In the genomic region with DNA sequence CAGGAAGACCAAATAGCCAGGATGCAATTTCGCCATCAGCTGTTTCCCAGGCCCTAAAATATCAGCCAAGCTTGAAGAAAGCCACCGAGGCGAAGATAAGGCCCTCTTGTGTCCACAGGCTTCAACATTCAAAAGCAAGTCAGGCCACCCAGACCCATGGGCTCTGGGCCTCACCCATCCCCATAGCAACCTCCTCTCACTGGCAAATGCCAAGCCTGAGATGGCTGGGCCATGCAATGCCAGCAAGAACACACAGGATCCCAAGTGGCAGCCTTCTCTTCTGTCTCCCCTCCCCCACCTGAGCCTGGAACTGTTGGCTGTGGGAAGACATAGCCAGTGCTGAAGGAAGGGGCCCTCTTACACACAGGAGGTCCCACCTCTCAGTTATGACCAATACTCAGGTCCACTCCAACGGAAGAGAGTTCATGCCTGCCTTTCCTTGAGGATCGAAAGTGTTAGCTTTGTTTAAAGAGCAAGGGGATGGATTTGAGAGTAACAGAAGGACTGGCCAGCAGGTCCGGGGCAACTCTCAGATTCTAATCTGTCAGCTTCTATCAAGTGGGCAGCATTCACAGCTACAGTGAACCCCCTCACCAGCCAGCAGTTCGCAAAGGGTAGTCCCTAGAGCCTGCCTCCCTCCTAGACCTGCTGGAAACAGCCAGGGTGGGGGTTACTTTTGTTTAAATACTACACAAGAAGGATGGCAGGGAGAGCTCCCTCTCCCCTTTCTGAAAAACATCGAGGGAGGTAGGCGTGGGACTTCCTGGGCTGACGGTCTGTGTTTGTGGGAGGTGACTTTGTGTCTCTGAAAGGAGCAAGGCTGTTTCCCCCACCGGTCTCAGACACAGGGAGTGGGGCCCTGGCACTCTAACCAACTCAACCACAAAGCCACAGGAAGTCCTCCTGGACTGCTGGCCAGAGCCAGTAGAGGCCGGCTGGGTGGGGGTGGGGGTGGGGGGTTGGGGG, we compare ENCODE assay signal across 8 mouse cellular contexts. TPM values are rescaled to one million over a fixed set of nuclear protein-coding genes. Genes with fewer than 3 reads are reported as not detected.
DNase-seq lines count a peak whose midpoint lies in the region; ATAC-seq and TF ChIP-seq lines count a peak whose summit lies in the region.

No protein-coding gene starts in this region.

- peaks cover 24% of the 10 kb centered on the region for H3K27me3 ChIP-seq in heart, embryonic 12.5 days (replicated peaks)
- H3K27me3 ChIP-seq in megakaryocyte, embryonic 14.5 days (replicated peaks), result no peaks in the 10 kb centered on the region

- ATAC-seq in heart, embryonic 12.5 days (ENCODE audit: insufficient number of reproducible peaks, low FRiP score), result no peak

- H3K36me3 ChIP-seq in heart, embryonic 12.5 days, result no peaks in the 10 kb centered on the region
- peaks cover 87% of the 10 kb centered on the region for H3K36me3 ChIP-seq in megakaryocyte, embryonic 14.5 days (replicated peaks; ENCODE audit: low read length)

- no peak overlapping the region for H3K4me3 ChIP-seq in heart, embryonic 12.5 days
- no peak overlapping the region for H3K4me3 ChIP-seq in cortical plate, adult 2 months (ENCODE audit: insufficient read depth, low read length)
- H3K4me3 ChIP-seq in megakaryocyte, embryonic 14.5 days (replicated peaks), result peak overlapping the region; percentile 88

- no peak for DNase-seq in heart, postnatal 10 days
- peak; percentile 77 for DNase-seq in CD4-positive, CD25-positive, alpha-beta regulatory T cell, adult 2 months (ENCODE audit: low read depth, low spot score)
- peak; percentile 61 for DNase-seq in kidney, postnatal 10 days
- DNase-seq in B cell, adult 2 months, result no peak
- no peak for DNase-seq in left cerebral cortex, postnatal 25 days (ENCODE audit: low spot score in 2 of 2)

- TF ChIP-seq POLR2A in cortical plate, adult 2 months (IDR thresholded peaks at IDR 0.05; ENCODE audit: extremely low read depth, insufficient read depth, low read length), result no peak

- H3K9ac ChIP-seq in heart, embryonic 12.5 days, result 0 out of 2 replicates have a peak overlapping the region, but pooled peaks have one; percentile 16

- peak overlapping the region; percentile 73 for H3K27ac ChIP-seq in heart, embryonic 12.5 days (ENCODE audit: poor library complexity, severe bottlenecking)
- 0 out of 2 replicates have a peak overlapping the region, but pooled peaks have one; percentile 30 for H3K27ac ChIP-seq in cortical plate, adult 2 months (ENCODE audit: insufficient read depth, low read length)

- H3K4me2 ChIP-seq in heart, embryonic 12.5 days, result peak overlapping the region; percentile 16

- WGBS in heart, embryonic 12.5 days, result 24% methylated on average over 12 of the region's 12 CpGs

- TF ChIP-seq CTCF in cortical plate, adult 2 months (IDR thresholded peaks at IDR 0.05; ENCODE audit: extremely low read depth, insufficient read depth, low read length), result no peak

- intact Hi-C loops in heart, postnatal 10 days (cut with DNase I), result loop anchor here (1.0 kb wide), 1 partner anchor 12 kb away; no protein-coding TSS in a partner anchor
- intact Hi-C loops in left cerebral cortex, postnatal 25 days (cut with DNase I), result no loop called here

- H3K9me3 ChIP-seq in heart, embryonic 12.5 days (replicated peaks), result no peaks in the 10 kb centered on the region
- H3K9me3 ChIP-seq in megakaryocyte, embryonic 14.5 days, result no peaks in the 10 kb centered on the region

- peaks cover 65% of the 10 kb centered on the region for H3K4me1 ChIP-seq in heart, embryonic 12.5 days (replicated peaks)
- H3K4me1 ChIP-seq in cortical plate, adult 2 months (ENCODE audit: control insufficient read depth, insufficient read depth, low read length), result peaks cover 7% of the 10 kb centered on the region
- H3K4me1 ChIP-seq in megakaryocyte, embryonic 14.5 days, result peaks cover 100% of the 10 kb centered on the region

RNA-seq across cellular contexts. Expression of gene Cd9, which starts 13.9 kb away (rescaled TPM):
- 73.5 and 73.6 TPM in 2 replicates for polyA plus RNA-seq in heart, embryonic 12.5 days (2016; fragmentation: Nextera tagmentation; extraction: Ambion mirVana)
- total RNA-seq in heart, postnatal 10 days (2021), result 10 to 100 TPM; 77.7 to 79.8 TPM
- 88.3 and 105 TPM in 2 replicates for polyA plus RNA-seq in cortical plate, adult 2 months (2012; rRNA removed)
- 24.2 and 52.6 TPM in 2 replicates for polyA plus RNA-seq in megakaryocyte, embryonic 14.5 days (2012; ENCODE audit: insufficient read depth, low replicate concordance)
- total RNA-seq in left cerebral cortex, postnatal 25 days (2021), result 10 to 100 TPM; 48.6 to 56.9 TPM

Comparison
In these comparisons a context has a peak if more than half of its experiments do, and no peak if none do; other contexts are left out.
1. DNase-seq: peak in CD4-positive, CD25-positive, alpha-beta regulatory T cell, adult 2 months (single experiment) and kidney, postnatal 10 days (single experiment); none in heart, postnatal 10 days (0 of 2), B cell, adult 2 months (0 of 2) and left cerebral cortex, postnatal 25 days (0 of 2).